Mouse (Mus musculus): ENCODE data around the gene Ncor2. TPM values are rescaled to one million over a fixed set of nuclear protein-coding genes. Genes with fewer than 3 reads are reported as not detected.

Ncor2 gene
- polyA plus RNA-seq, 1 experiment from 2014 or later, result 11.1 TPM

GRCm38 (mm10) chr5:125170107-125170842 is 8.7 kb downstream of the Ncor2 start:
- Histone ChIP-seq H3K27me3 (ENCODE audit: control insufficient read depth, insufficient read depth, low read length) (no peaks in the 10 kb centered on the region), H3K9me3 (ENCODE audit: control insufficient read depth, low read length) (no peaks in the 10 kb centered on the region), H3K4me3 (ENCODE audit: low read depth, low read length) (no peak overlapping the region), H3K27ac (replicated peaks) (no peak overlapping the region), H3K36me3 (ENCODE audit: control insufficient read depth, insufficient read depth, low read length) (no peaks in the 10 kb centered on the region), H3K9ac (ENCODE audit: low read length) (no peak overlapping the region), H3K4me2 (replicated peaks; ENCODE audit: low read depth) (no peak overlapping the region), H3K4me1 (replicated peaks; ENCODE audit: control insufficient read depth, insufficient read depth) (peaks cover 12% of the 10 kb centered on the region)
- no peak for DNase-seq (ENCODE audit: low spot score)
- TF ChIP-seq EP300 (optimal IDR thresholded peaks at IDR 0.05) (no peak), CTCF (IDR thresholded peaks at IDR 0.05; ENCODE audit: low read depth) (no peak)
- no peak for ATAC-seq (ENCODE audit: low FRiP score, low TSS enrichment)
- 67% methylated on average over 11 of the region's 11 CpGs for WGBS

- no peak for DNase-seq (ENCODE audit: low spot score)
- H3K9me3 ChIP-seq (ENCODE audit: control insufficient read depth, low read length), result no peaks in the 10 kb centered on the region
- H3K4me1 ChIP-seq (replicated peaks; ENCODE audit: control insufficient read depth, insufficient read depth), result peaks cover 26% of the 10 kb centered on the region
- H3K27ac ChIP-seq (replicated peaks), result no peak overlapping the region
- no peak overlapping the region for H3K9ac ChIP-seq (ENCODE audit: low read length)
- no peaks in the 10 kb centered on the region for H3K27me3 ChIP-seq (ENCODE audit: control insufficient read depth, insufficient read depth, low read length)
- H3K4me2 ChIP-seq (replicated peaks; ENCODE audit: low read depth), result no peak overlapping the region
- ATAC-seq (ENCODE audit: low FRiP score, low TSS enrichment), result no peak
- TF ChIP-seq CTCF (IDR thresholded peaks at IDR 0.05; ENCODE audit: low read depth) (no peak), EP300 (optimal IDR thresholded peaks at IDR 0.05) (no peak)
- H3K4me3 ChIP-seq (ENCODE audit: low read depth, low read length), result no peak overlapping the region
- 74% methylated on average over 7 of the region's 7 CpGs for WGBS
- H3K36me3 ChIP-seq (ENCODE audit: control insufficient read depth, insufficient read depth, low read length), result no peaks in the 10 kb centered on the region
Observed at GRCm38 (mm10) chr5:125168101-125168500, 10.9 kb downstream of the Ncor2 start.

DNA sequence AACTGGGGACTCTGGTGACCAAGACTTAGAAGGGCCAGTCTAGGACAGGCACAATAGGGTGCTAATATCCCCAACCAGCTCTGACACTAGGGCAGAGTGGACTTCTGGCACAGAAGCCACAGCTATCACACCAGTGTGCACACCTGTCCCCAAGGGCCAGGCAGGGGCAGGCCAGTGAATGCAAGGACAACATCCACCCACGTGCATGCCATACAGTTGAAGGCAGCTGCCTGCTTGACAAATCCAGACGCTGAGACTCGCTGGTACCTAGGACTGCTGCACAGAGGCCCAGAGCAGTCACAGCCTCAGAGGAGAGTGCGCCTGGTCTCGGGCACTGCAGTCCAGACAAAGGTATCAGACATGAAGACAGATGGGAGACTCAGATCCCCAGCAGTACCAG is 11.5 kb downstream of the Ncor2 start:
- ATAC-seq (ENCODE audit: low FRiP score, low TSS enrichment) (no peak), DNase-seq (ENCODE audit: low spot score) (no peak)
- H3K4me2 ChIP-seq (replicated peaks; ENCODE audit: low read depth), result no peak overlapping the region
- H3K9me3 ChIP-seq (ENCODE audit: control insufficient read depth, low read length), result no peaks in the 10 kb centered on the region
- no peak overlapping the region for H3K9ac ChIP-seq (ENCODE audit: low read length)
- no peaks in the 10 kb centered on the region for H3K36me3 ChIP-seq (ENCODE audit: control insufficient read depth, insufficient read depth, low read length)
- no peak for TF ChIP-seq EP300 (optimal IDR thresholded peaks at IDR 0.05)
- TF ChIP-seq CTCF (IDR thresholded peaks at IDR 0.05; ENCODE audit: low read depth), result no peak
- WGBS, result 69% methylated on average over 5 of the region's 5 CpGs
- H3K4me3 ChIP-seq (ENCODE audit: low read depth, low read length), result no peak overlapping the region
- H3K27me3 ChIP-seq (ENCODE audit: control insufficient read depth, insufficient read depth, low read length), result no peaks in the 10 kb centered on the region
- no peak overlapping the region; the same call in 1 of the 2 replicates for H3K27ac ChIP-seq (replicated peaks)
- H3K4me1 ChIP-seq (replicated peaks; ENCODE audit: control insufficient read depth, insufficient read depth), result peaks cover 27% of the 10 kb centered on the region

DNA sequence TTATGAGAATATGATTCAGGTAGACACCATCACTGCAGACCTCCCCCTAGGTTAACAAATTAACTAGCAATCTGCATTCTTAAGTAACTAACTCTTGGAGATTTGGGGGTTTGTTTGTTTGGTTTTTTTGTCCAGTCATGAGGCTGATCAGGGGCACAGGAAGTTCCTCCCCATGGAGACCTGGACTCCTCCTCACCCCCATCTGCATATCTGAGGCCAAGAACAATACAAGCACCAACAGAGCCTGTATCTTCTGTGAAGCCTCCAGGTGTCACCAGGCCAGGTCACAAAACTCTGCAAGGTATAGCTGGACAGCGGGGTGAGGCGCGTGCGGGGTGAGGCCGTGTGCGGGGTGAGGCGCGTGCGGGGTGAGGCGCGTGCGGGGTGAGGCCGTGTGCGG is 13.0 kb downstream of the Ncor2 start:
- TF ChIP-seq CTCF (IDR thresholded peaks at IDR 0.05; ENCODE audit: low read depth) (no peak), EP300 (optimal IDR thresholded peaks at IDR 0.05) (no peak)
- peaks cover 24% of the 10 kb centered on the region for H3K4me1 ChIP-seq (replicated peaks; ENCODE audit: control insufficient read depth, insufficient read depth)
- H3K36me3 ChIP-seq (ENCODE audit: control insufficient read depth, insufficient read depth, low read length), result 0 out of 2 replicates have a peak, but pooled peaks cover 2% of the 10 kb centered on the region
- 86% methylated on average over 14 of the region's 14 CpGs for WGBS
- H3K4me2 ChIP-seq (replicated peaks; ENCODE audit: low read depth), result no peak overlapping the region
- DNase-seq (ENCODE audit: low spot score) (no peak), ATAC-seq (ENCODE audit: low FRiP score, low TSS enrichment) (no peak)
- H3K9ac ChIP-seq (ENCODE audit: low read length), result no peak overlapping the region
- no peak overlapping the region; the same call in 1 of the 2 replicates for H3K27ac ChIP-seq (replicated peaks)
- no peaks in the 10 kb centered on the region for H3K9me3 ChIP-seq (ENCODE audit: control insufficient read depth, low read length)
- H3K27me3 ChIP-seq (ENCODE audit: control insufficient read depth, insufficient read depth, low read length), result no peaks in the 10 kb centered on the region
- no peak overlapping the region for H3K4me3 ChIP-seq (ENCODE audit: low read depth, low read length)

GRCm38 (mm10) chr5:125164465-125165167 is 14.4 kb downstream of the Ncor2 start:
- WGBS, result 21% methylated on average over 12 of the region's 12 CpGs
- H3K27ac ChIP-seq (replicated peaks), result peak overlapping the region; percentile 59
- no peak overlapping the region for H3K4me3 ChIP-seq (ENCODE audit: low read depth, low read length)
- no peaks in the 10 kb centered on the region for H3K27me3 ChIP-seq (ENCODE audit: control insufficient read depth, insufficient read depth, low read length)
- TF ChIP-seq CTCF (IDR thresholded peaks at IDR 0.05; ENCODE audit: low read depth) (no peak), EP300 (optimal IDR thresholded peaks at IDR 0.05) (no peak)
- H3K36me3 ChIP-seq (ENCODE audit: control insufficient read depth, insufficient read depth, low read length), result 0 out of 2 replicates have a peak, but pooled peaks cover 2% of the 10 kb centered on the region
- peaks cover 25% of the 10 kb centered on the region for H3K4me1 ChIP-seq (replicated peaks; ENCODE audit: control insufficient read depth, insufficient read depth)
- H3K9me3 ChIP-seq (ENCODE audit: control insufficient read depth, low read length), result no peaks in the 10 kb centered on the region
- DNase-seq (ENCODE audit: low spot score) (peak; percentile 71), ATAC-seq (ENCODE audit: low FRiP score, low TSS enrichment) (peak; percentile 52)
- H3K4me2 ChIP-seq (replicated peaks; ENCODE audit: low read depth), result no peak overlapping the region
- no peak overlapping the region for H3K9ac ChIP-seq (ENCODE audit: low read length)
